ENCODE assay signal across 22 mouse cellular contexts in the genomic region with DNA sequence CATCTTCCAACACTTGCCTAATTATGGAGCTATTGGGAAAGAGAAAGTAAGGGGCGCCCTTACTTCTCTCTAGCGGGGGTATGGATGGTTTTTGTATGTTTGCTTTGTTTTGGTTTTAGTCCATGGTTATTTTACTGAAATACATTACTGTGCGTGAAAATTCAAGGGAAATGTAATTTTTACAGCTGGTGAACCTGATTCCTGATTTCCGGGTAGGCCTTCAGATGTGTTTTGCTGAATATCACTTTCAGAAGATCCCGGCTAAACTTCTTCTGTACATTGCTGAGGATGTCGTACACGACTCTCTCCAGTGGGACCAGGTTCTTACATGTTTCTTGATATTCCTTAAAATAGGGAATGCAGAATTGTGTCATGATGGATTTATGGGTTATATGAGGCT. TPM values are rescaled to one million over a fixed set of nuclear protein-coding genes. Genes with fewer than 3 reads are reported as not detected.
DNase-seq lines count a peak whose midpoint lies in the region; ATAC-seq lines count a peak whose summit lies in the region.
"Not testable (repeated sequence)": the region's sequence is repeated elsewhere in the genome, so short reads cannot be mapped to it uniquely, and the experiment has no call there.
"Had no signal": no experiment of that assay in that cellular context is flagged by ENCODE, and none has a peak within 500 bp of the region (broad histone marks: within the 10 kb centered on the region; RNA-seq: fewer than 3 reads in every experiment).

No protein-coding gene starts in this region.

- 88% methylated on average over 7 of the region's 7 CpGs for WGBS in embryonic facial prominence, embryonic 14.5 days
- 82% methylated on average over 7 of the region's 7 CpGs for WGBS in heart, embryonic 10.5 days
- 86% methylated on average over 7 of the region's 7 CpGs for WGBS in hindbrain, embryonic 11.5 days
- 83% methylated on average over 7 of the region's 7 CpGs for WGBS in midbrain, embryonic 14.5 days

- not testable (repeated sequence) for H3K27ac ChIP-seq in embryonic facial prominence, embryonic 14.5 days (replicated peaks; ENCODE audit: low read depth, low read length); heart, embryonic 10.5 days; hindbrain, embryonic 11.5 days (ENCODE audit: low read depth, low read length); midbrain, embryonic 14.5 days (replicated peaks; ENCODE audit: low read depth, low read length)

- not testable (repeated sequence) for H3K4me2 ChIP-seq in embryonic facial prominence, embryonic 14.5 days (ENCODE audit: low read depth, low read length); hindbrain, embryonic 11.5 days (replicated peaks; ENCODE audit: low read depth, low read length); midbrain, embryonic 14.5 days (ENCODE audit: low read length)

- not testable (repeated sequence) for H3K4me3 ChIP-seq in embryonic facial prominence, embryonic 14.5 days (ENCODE audit: low read depth, low read length); heart, embryonic 10.5 days; hindbrain, embryonic 11.5 days (ENCODE audit: low read depth, low read length); midbrain, embryonic 14.5 days (replicated peaks; ENCODE audit: low read depth, low read length)

- DNase-seq in A20 (ENCODE audit: low read depth, low spot score) (peak; percentile 58), MN1 (ENCODE audit: low spot score) (peak; percentile 4)
- peak; percentile 0 for DNase-seq in embryonic facial prominence, embryonic 14.5 days (ENCODE audit: low spot score)
- DNase-seq in heart, embryonic 10.5 days (ENCODE audit: low spot score), result peak; percentile 66
- not testable (repeated sequence) for DNase-seq in hindbrain, embryonic 11.5 days (ENCODE audit: low spot score); midbrain, embryonic 14.5 days
- peak; percentile 7 for DNase-seq in induced T-regulatory cell, adult 2 months (ENCODE audit: low read depth)
- DNase-seq in splenic B cell, adult 2 months (ENCODE audit: low read depth, low spot score), result peak; percentile 4

- not testable (repeated sequence) for ATAC-seq in embryonic facial prominence, embryonic 14.5 days (ENCODE audit: low read depth)
- peak; percentile 45; the same call in 1 of the 2 replicates for ATAC-seq in hindbrain, embryonic 11.5 days (ENCODE audit: low FRiP score)
- peak; percentile 60; the same call in 1 of the 2 replicates for ATAC-seq in midbrain, embryonic 14.5 days (ENCODE audit: low FRiP score, low TSS enrichment)

- not testable (repeated sequence) for H3K9me3 ChIP-seq in embryonic facial prominence, embryonic 14.5 days (ENCODE audit: control insufficient read depth, low read length); heart, embryonic 10.5 days; hindbrain, embryonic 11.5 days (ENCODE audit: control insufficient read depth, low read length); midbrain, embryonic 14.5 days (ENCODE audit: control insufficient read depth, low read length)

- not testable (repeated sequence) for H3K4me1 ChIP-seq in embryonic facial prominence, embryonic 14.5 days (ENCODE audit: control insufficient read depth, insufficient read depth, low read length); heart, embryonic 10.5 days; hindbrain, embryonic 11.5 days (replicated peaks; ENCODE audit: control insufficient read depth, insufficient read depth, low read length); midbrain, embryonic 14.5 days (ENCODE audit: control insufficient read depth, insufficient read depth, low read length)

- not testable (repeated sequence) for H3K27me3 ChIP-seq in embryonic facial prominence, embryonic 14.5 days (replicated peaks; ENCODE audit: control insufficient read depth, insufficient read depth, low read length); heart, embryonic 10.5 days (ENCODE audit: insufficient read depth, poor library complexity, severe bottlenecking); hindbrain, embryonic 11.5 days (ENCODE audit: control insufficient read depth, insufficient read depth, low read length); midbrain, embryonic 14.5 days (ENCODE audit: control insufficient read depth, insufficient read depth, low read length); splenic B cell, adult 2 months (ENCODE audit: control insufficient read depth, insufficient read depth, low read length, poor library complexity, severe bottlenecking)

- not testable (repeated sequence) for H3K9ac ChIP-seq in embryonic facial prominence, embryonic 14.5 days (ENCODE audit: low read depth, low read length); hindbrain, embryonic 11.5 days (ENCODE audit: low read depth, low read length); midbrain, embryonic 14.5 days (replicated peaks; ENCODE audit: low read length)

- not testable (repeated sequence) for H3K36me3 ChIP-seq in embryonic facial prominence, embryonic 14.5 days (ENCODE audit: control insufficient read depth, insufficient read depth, low read length); heart, embryonic 10.5 days; hindbrain, embryonic 11.5 days (ENCODE audit: control insufficient read depth, insufficient read depth, low read length); midbrain, embryonic 14.5 days (ENCODE audit: control insufficient read depth, insufficient read depth, low read length); splenic B cell, adult 2 months (ENCODE audit: control insufficient read depth, insufficient read depth, low read length, poor library complexity, severe bottlenecking)

RNA-seq across cellular contexts. Expression of gene A530032D15Rik, which starts 2.6 kb away (rescaled TPM):
- not detected in 2 replicates for polyA plus RNA-seq in embryonic facial prominence, embryonic 14.5 days (2014; fragmentation: Nextera tagmentation; extraction: Ambion mirVana)
- not detected in 2 replicates for polyA plus RNA-seq in heart, embryonic 10.5 days (2016; fragmentation: Nextera tagmentation; extraction: Ambion mirVana)
- not detected in 2 replicates for polyA plus RNA-seq in hindbrain, embryonic 11.5 days (2014; fragmentation: Nextera tagmentation; extraction: Ambion mirVana)
- not detected in 2 replicates for polyA plus RNA-seq in midbrain, embryonic 14.5 days (2014; fragmentation: Nextera tagmentation; extraction: Ambion mirVana)
- polyA plus RNA-seq: C2C12; cerebellum, adult 2 months; cortical plate, adult 2 months; embryonic facial prominence, embryonic 10.5 days; embryonic facial prominence, embryonic 12.5 days; embryonic facial prominence, embryonic 15.5 days; erythroblast, embryonic 14.5 days; forebrain, embryonic 10.5 days; forebrain, embryonic 12.5 days; forebrain, embryonic 14.5 days; forebrain, embryonic 16.5 days; G1E had no signal

RNA-seq across cellular contexts. Expression of gene Gm10553, which starts 12.3 kb away (rescaled TPM):
- not detected in 2 replicates for polyA plus RNA-seq in embryonic facial prominence, embryonic 14.5 days (2014; fragmentation: Nextera tagmentation; extraction: Ambion mirVana)
- polyA plus RNA-seq in heart, embryonic 10.5 days (2016; fragmentation: Nextera tagmentation; extraction: Ambion mirVana), result not detected in 2 replicates
- not detected in 2 replicates for polyA plus RNA-seq in hindbrain, embryonic 11.5 days (2014; fragmentation: Nextera tagmentation; extraction: Ambion mirVana)
- not detected in 2 replicates for polyA plus RNA-seq in midbrain, embryonic 14.5 days (2014; fragmentation: Nextera tagmentation; extraction: Ambion mirVana)
- polyA plus RNA-seq: activated CD4-positive, CD25-positive, alpha-beta regulatory T cell, adult 4 months; C2C12; cerebellum, adult 2 months; cortical plate, adult 2 months; embryonic facial prominence, embryonic 10.5 days; embryonic facial prominence, embryonic 12.5 days; embryonic facial prominence, embryonic 15.5 days; erythroblast, embryonic 14.5 days; forebrain, embryonic 10.5 days; forebrain, embryonic 12.5 days; forebrain, embryonic 14.5 days; forebrain, embryonic 16.5 days; G1E; Patski had no signal
